Mouse (Mus musculus) midbrain, embryonic 10.5 days (tissue): ENCODE results near the gene Irgm1. TPM values are rescaled to one million over a fixed set of nuclear protein-coding genes. Genes with fewer than 3 reads are reported as not detected.
"Not testable (repeated sequence)": the region's sequence is repeated elsewhere in the genome, so short reads cannot be mapped to it uniquely, and the experiment has no call there.

Experiments used
- DNase-seq: peaks from one replicate; pipeline ENCODE4 v3.0.0-alpha.2; 2017; ENCODE audit warnings: low spot score
- H3K27ac ChIP-seq: fragments of 300-500 bp; sonication (generic); replicated peaks from 2 replicates; pipeline ENCODE4 v1.5.1; 2016; ENCODE audit warnings: mild to moderate bottlenecking
- H3K27me3 ChIP-seq: fragments of 300-500 bp; sonication (generic); 2 replicates; pipeline ENCODE4 v1.6.1; 2016; ENCODE audit warnings: low read depth, mild to moderate bottlenecking; ENCODE audit not compliant: poor library complexity, severe bottlenecking
- H3K36me3 ChIP-seq: fragments of 300-500 bp; sonication (generic); 2 replicates; pipeline ENCODE4 v1.6.1; 2016; ENCODE audit warnings: mild to moderate bottlenecking, moderate library complexity
- H3K4me1 ChIP-seq: fragments of 300-500 bp; sonication (generic); 2 replicates; pipeline ENCODE4 v1.6.1; 2016
- H3K4me3 ChIP-seq: fragments of 300-500 bp; sonication (generic); 2 replicates; pipeline ENCODE4 v1.5.1; 2016; ENCODE audit warnings: mild to moderate bottlenecking, moderate library complexity
- H3K9me3 ChIP-seq: fragments of 300-500 bp; sonication (generic); replicated peaks from 2 replicates; pipeline ENCODE4 v1.6.1; 2016; ENCODE audit warnings: mild to moderate bottlenecking
- WGBS: fragments of 180-500 bp; shearing (Covaris S2); methylation state at CpG from one replicate; pipeline ENCODE4 v1.1.7; 2016; 5-methylcytosine and 5-hydroxymethylcytosine counted together
- polyA plus RNA-seq: library from polyadenylated mRNA; unstranded; fragments of >200 nt; fragmentation: Nextera tagmentation; extraction: Ambion mirVana; gene quantifications from 2 replicates; pipeline ENCODE4 v1.2.1, GENCODE M21; 2016

Irgm1 gene
- polyA plus RNA-seq, 1 experiment from 2014 or later: 1.2 TPM

- H3K27ac ChIP-seq: no peak overlapping the region
- DNase-seq: peak; percentile 10
- H3K36me3 ChIP-seq: no peaks in the 10 kb centered on the region
- WGBS: 80% methylated on average over 4 of the region's 4 CpGs
- peaks cover 24% of the 10 kb centered on the region for H3K4me1 ChIP-seq
- peaks cover 43% of the 10 kb centered on the region for H3K27me3 ChIP-seq
- no peak overlapping the region for H3K4me3 ChIP-seq
- H3K9me3 ChIP-seq: peaks cover 7% of the 10 kb centered on the region
These were observed 20.1 kb downstream of the Irgm1 start for GRCm38 (mm10) chr11:48851270-48851995.

- peak; percentile 7 for DNase-seq
- WGBS: 60% methylated on average over 2 of the region's 2 CpGs
- Histone ChIP-seq H3K9me3 (peaks cover 7% of the 10 kb centered on the region), H3K27ac (no peak overlapping the region), H3K4me3 (no peak overlapping the region), H3K4me1 (peaks cover 24% of the 10 kb centered on the region), H3K36me3 (no peaks in the 10 kb centered on the region), H3K27me3 (peaks cover 50% of the 10 kb centered on the region)
These were observed 21.2 kb downstream of the Irgm1 start for GRCm38 (mm10) chr11:48850240-48850639.

- WGBS: 65% methylated on average over 5 of the region's 5 CpGs
- H3K9me3 ChIP-seq: peaks cover 7% of the 10 kb centered on the region
- no peaks in the 10 kb centered on the region for H3K4me1 ChIP-seq
- H3K4me3 ChIP-seq: no peak overlapping the region
- no peak overlapping the region for H3K27ac ChIP-seq
- H3K36me3 ChIP-seq: no peaks in the 10 kb centered on the region
- H3K27me3 ChIP-seq: peaks cover 50% of the 10 kb centered on the region
- DNase-seq: peak; percentile 9
These were observed 24.6 kb downstream of the Irgm1 start for GRCm38 (mm10) chr11:48846881-48847280.

GRCm38 (mm10) chr11:48846362-48846761 lies 25.1 kb downstream of the Irgm1 start:
- H3K4me3 ChIP-seq, H3K4me1 ChIP-seq, H3K36me3 ChIP-seq, H3K9me3 ChIP-seq, H3K27ac ChIP-seq: not testable (repeated sequence)
- WGBS: 85% methylated on average over 2 of the region's 2 CpGs
- H3K27me3 ChIP-seq: peaks cover 47% of the 10 kb centered on the region
- DNase-seq: peak; percentile 11

- no peak for DNase-seq
- H3K27me3 ChIP-seq: peaks cover 43% of the 10 kb centered on the region
- H3K4me3 ChIP-seq: no peak overlapping the region
- no peak overlapping the region for H3K27ac ChIP-seq
- no peaks in the 10 kb centered on the region for H3K9me3 ChIP-seq
- 37% methylated on average over 13 of the region's 13 CpGs for WGBS
- no peaks in the 10 kb centered on the region for H3K4me1 ChIP-seq
- H3K36me3 ChIP-seq: no peaks in the 10 kb centered on the region
These were observed 26.2 kb downstream of the Irgm1 start for GRCm38 (mm10) chr11:48845244-48845815.

GRCm38 (mm10) chr11:48844309-48844708 lies 27.2 kb downstream of the Irgm1 start:
- H3K27ac ChIP-seq: no peak overlapping the region
- H3K9me3 ChIP-seq: no peaks in the 10 kb centered on the region
- WGBS: 58% methylated on average over 6 of the region's 6 CpGs
- H3K4me1 ChIP-seq: no peaks in the 10 kb centered on the region
- no peak for DNase-seq
- H3K36me3 ChIP-seq: no peaks in the 10 kb centered on the region
- H3K4me3 ChIP-seq: no peak overlapping the region
- peaks cover 43% of the 10 kb centered on the region for H3K27me3 ChIP-seq

- WGBS: 88% methylated on average over 11 of the region's 11 CpGs
- Histone ChIP-seq H3K27ac (no peak overlapping the region), H3K4me1 (peaks cover 6% of the 10 kb centered on the region), H3K9me3 (no peaks in the 10 kb centered on the region), H3K36me3 (no peaks in the 10 kb centered on the region), H3K4me3 (no peak overlapping the region), H3K27me3 (peaks cover 44% of the 10 kb centered on the region)
- DNase-seq: no peak
These were observed 28.3 kb downstream of the Irgm1 start for GRCm38 (mm10) chr11:48843202-48843601.

- H3K9me3 ChIP-seq: no peaks in the 10 kb centered on the region
- H3K27ac ChIP-seq: no peak overlapping the region
- DNase-seq: no peak
- H3K27me3 ChIP-seq: peaks cover 46% of the 10 kb centered on the region
- no peak overlapping the region for H3K4me3 ChIP-seq
- WGBS: 88% methylated on average over 4 of the region's 4 CpGs
- H3K36me3 ChIP-seq: no peaks in the 10 kb centered on the region
- peaks cover 14% of the 10 kb centered on the region for H3K4me1 ChIP-seq
These were observed 29.1 kb downstream of the Irgm1 start for GRCm38 (mm10) chr11:48842378-48842792.

GRCm38 (mm10) chr11:48841213-48841612 lies 30.3 kb downstream of the Irgm1 start:
- no peak for DNase-seq
- WGBS: 89% methylated on average over 5 of the region's 5 CpGs
- Histone ChIP-seq H3K36me3 (no peaks in the 10 kb centered on the region), H3K27ac (no peak overlapping the region), H3K4me1 (peaks cover 21% of the 10 kb centered on the region), H3K9me3 (no peaks in the 10 kb centered on the region), H3K4me3 (no peak overlapping the region), H3K27me3 (peaks cover 57% of the 10 kb centered on the region)

GRCm38 (mm10) chr11:48840805-48841204 lies 30.7 kb downstream of the Irgm1 start:
- Histone ChIP-seq H3K27me3 (peaks cover 58% of the 10 kb centered on the region), H3K9me3 (no peaks in the 10 kb centered on the region), H3K36me3 (no peaks in the 10 kb centered on the region), H3K4me3 (no peak overlapping the region), H3K4me1 (peaks cover 21% of the 10 kb centered on the region), H3K27ac (no peak overlapping the region)
- no peak for DNase-seq

- WGBS: 73% methylated on average over 10 of the region's 10 CpGs
- H3K4me3 ChIP-seq: peak overlapping the region; percentile 88
- DNase-seq: no peak
These were observed 32.4 kb downstream of the Irgm1 start for GRCm38 (mm10) chr11:48838879-48839680.

GRCm38 (mm10) chr11:48838181-48838797 lies 33.2 kb downstream of the Irgm1 start:
- peak overlapping the region; percentile 88 for H3K4me3 ChIP-seq
- 5% methylated on average over 16 of the region's 16 CpGs for whole genome bisulfite sequencing
- no peaks in the 10 kb centered on the region for H3K9me3 ChIP-seq
- no peaks in the 10 kb centered on the region for H3K36me3 ChIP-seq
- DNase-seq: peak; percentile 46
- no peak overlapping the region for H3K27ac ChIP-seq
- peaks cover 55% of the 10 kb centered on the region for H3K27me3 ChIP-seq
- peaks cover 31% of the 10 kb centered on the region for H3K4me1 ChIP-seq

More at GRCm38 (mm10) chr11:48838879-48839680, 32.4 kb downstream of the Irgm1 start:
- Histone ChIP-seq H3K27ac (no peak overlapping the region), H3K36me3 (no peaks in the 10 kb centered on the region), H3K27me3 (peaks cover 55% of the 10 kb centered on the region), H3K9me3 (no peaks in the 10 kb centered on the region), H3K4me1 (peaks cover 31% of the 10 kb centered on the region)
